Comparison of ENCODE assay signal across 8 mouse cellular contexts in the genomic region with DNA sequence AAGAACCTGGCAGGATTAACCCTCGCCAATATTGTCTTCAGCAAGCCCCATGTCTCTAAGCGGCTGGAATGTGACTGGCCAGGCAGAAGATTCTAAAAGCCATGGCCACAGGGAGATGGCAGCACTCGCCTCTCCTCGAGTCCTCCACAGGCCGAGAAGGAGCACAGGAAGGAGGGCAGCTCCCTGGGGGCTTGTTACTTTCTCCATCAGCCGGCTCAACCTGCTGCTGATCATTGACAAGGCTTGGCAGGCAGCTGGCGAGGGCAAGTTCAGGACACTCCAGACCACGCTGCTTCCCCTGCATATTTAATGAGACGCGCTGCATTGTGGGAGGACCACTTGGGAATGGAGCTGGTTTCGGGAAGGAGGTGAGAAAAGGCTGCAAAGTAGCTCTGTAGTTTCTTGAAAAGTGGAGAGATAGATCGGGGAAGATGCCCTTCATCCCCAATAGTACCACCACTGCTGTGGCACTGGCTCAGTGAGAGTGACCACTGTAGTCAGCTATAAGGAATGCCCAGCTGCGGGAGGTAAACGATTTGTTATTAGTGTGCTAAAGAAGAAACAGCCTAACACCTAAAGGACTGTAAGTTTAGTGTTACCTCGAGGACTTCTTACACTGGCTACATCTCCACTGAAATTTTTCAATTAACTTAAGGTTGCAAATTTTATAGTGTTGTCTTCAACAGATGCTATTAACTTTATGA.
A peak's percentile ranks its signal among the peaks of the same experiment; 100 is the strongest.
DNase-seq lines count a peak whose midpoint lies in the region; ATAC-seq and TF ChIP-seq lines count a peak whose summit lies in the region.

No protein-coding gene starts in this region.

- no peak for TF ChIP-seq EP300 in lung, postnatal 0 days (IDR thresholded peaks at IDR 0.05)

- H3K36me3 ChIP-seq in hindbrain, embryonic 13.5 days, result no peaks in the 10 kb centered on the region
- H3K36me3 ChIP-seq in lung, postnatal 0 days (ENCODE audit: insufficient read depth, low read length), result no peaks in the 10 kb centered on the region

- TF ChIP-seq CTCF in lung, postnatal 0 days (IDR thresholded peaks at IDR 0.05), result peak; percentile 43

- H3K4me1 ChIP-seq in hindbrain, embryonic 13.5 days (replicated peaks), result peaks cover 38% of the 10 kb centered on the region
- peaks cover 4% of the 10 kb centered on the region; the same call in 1 of the 2 replicates for H3K4me1 ChIP-seq in lung, postnatal 0 days (ENCODE audit: insufficient read depth, low read depth, low read length)

- H3K4me2 ChIP-seq in hindbrain, embryonic 13.5 days, result peak overlapping the region; percentile 61
- H3K4me2 ChIP-seq in lung, postnatal 0 days (replicated peaks; ENCODE audit: low read depth, low read length), result peak overlapping the region; percentile 48

- peak; percentile 70; the same call in 1 of the 2 replicates for ATAC-seq in hindbrain, embryonic 13.5 days (ENCODE audit: low FRiP score)
- ATAC-seq in lung, postnatal 0 days, result peak; percentile 58
- no peak for ATAC-seq in granulocyte monocyte progenitor cell, adult 5-6 weeks (replicated peaks; ENCODE audit: poor library complexity, severe bottlenecking)

- H3K4me3 ChIP-seq in hindbrain, embryonic 13.5 days, result peak overlapping the region; percentile 31
- H3K4me3 ChIP-seq in lung, postnatal 0 days (ENCODE audit: low read depth, low read length), result peak overlapping the region; percentile 14; the same call in 1 of the 2 replicates

- peak overlapping the region; percentile 56 for H3K27ac ChIP-seq in hindbrain, embryonic 13.5 days
- H3K27ac ChIP-seq in lung, postnatal 0 days (ENCODE audit: low read length), result no peak overlapping the region

- H3K9me3 ChIP-seq in hindbrain, embryonic 13.5 days, result no peaks in the 10 kb centered on the region
- no peaks in the 10 kb centered on the region for H3K9me3 ChIP-seq in lung, postnatal 0 days (ENCODE audit: low read length)

- H3K27me3 ChIP-seq in hindbrain, embryonic 13.5 days, result no peaks in the 10 kb centered on the region
- H3K27me3 ChIP-seq in lung, postnatal 0 days (replicated peaks; ENCODE audit: insufficient read depth, low read length), result no peaks in the 10 kb centered on the region

- 12% methylated on average over 15 of the region's 15 CpGs for WGBS in hindbrain, embryonic 13.5 days
- WGBS in lung, postnatal 0 days, result 21% methylated on average over 15 of the region's 15 CpGs

- H3K9ac ChIP-seq in hindbrain, embryonic 13.5 days, result peak overlapping the region; percentile 56
- 0 out of 2 replicates have a peak overlapping the region, but pooled peaks have one; percentile 13 for H3K9ac ChIP-seq in lung, postnatal 0 days (replicated peaks; ENCODE audit: low read depth)

- peak; percentile 90 for DNase-seq in MN1 (ENCODE audit: low spot score)
- peak; percentile 52 to 66 for DNase-seq in cerebellum, postnatal 14 days
- DNase-seq in gastrocnemius, adult 18-20 months (ENCODE audit: low spot score), result peak; percentile 52
- DNase-seq in layer of hippocampus, postnatal 25 days (ENCODE audit: extremely low spot score in 1 of 2, low spot score in 1 of 2), result peak; percentile 15 to 24
- peak; percentile 62 for DNase-seq in lung, postnatal 0 days (ENCODE audit: low spot score)
- peak; percentile 71 to 76 for DNase-seq in right cerebral cortex, postnatal 10 days (ENCODE audit: low spot score in 2 of 2)

Comparison
In these comparisons a context has a peak if more than half of its experiments do, and no peak if none do; other contexts are left out.
1. DNase-seq: peak in every context shown above with its lines; median percentile 90 in MN1; 74 in right cerebral cortex, postnatal 10 days; 62 in lung, postnatal 0 days; 59 in cerebellum, postnatal 14 days; 52 in gastrocnemius, adult 18-20 months; 20 in layer of hippocampus, postnatal 25 days.